Mouse (Mus musculus): ENCODE measurements around the gene Dnaaf5. TPM values are rescaled to one million over a fixed set of nuclear protein-coding genes. Genes with fewer than 3 reads are reported as not detected.
A peak's percentile ranks its signal among the peaks of the same experiment; 100 is the strongest.

Gene Dnaaf5
- polyA plus RNA-seq, 1 experiment from 2014 or later: 9.8 TPM

GRCm38 (mm10) chr5:139199636-139199994 lies 49.6 kb downstream of the Dnaaf5 start:
- H3K4me3 ChIP-seq: peak overlapping the region; percentile 70
- peak overlapping the region; percentile 87 for H3K27ac ChIP-seq (ENCODE audit: poor library complexity, severe bottlenecking)
- peak overlapping the region; percentile 90 for H3K4me2 ChIP-seq
- H3K27me3 ChIP-seq (replicated peaks): no peaks in the 10 kb centered on the region
- 40% methylated on average over 2 of the region's 2 CpGs for WGBS
- peaks cover 29% of the 10 kb centered on the region for H3K4me1 ChIP-seq (replicated peaks)
- H3K9ac ChIP-seq: peak overlapping the region; percentile 74
- ATAC-seq (ENCODE audit: insufficient number of reproducible peaks, low FRiP score): no peak
- H3K9me3 ChIP-seq (replicated peaks): no peaks in the 10 kb centered on the region
- no peaks in the 10 kb centered on the region for H3K36me3 ChIP-seq

DNA sequence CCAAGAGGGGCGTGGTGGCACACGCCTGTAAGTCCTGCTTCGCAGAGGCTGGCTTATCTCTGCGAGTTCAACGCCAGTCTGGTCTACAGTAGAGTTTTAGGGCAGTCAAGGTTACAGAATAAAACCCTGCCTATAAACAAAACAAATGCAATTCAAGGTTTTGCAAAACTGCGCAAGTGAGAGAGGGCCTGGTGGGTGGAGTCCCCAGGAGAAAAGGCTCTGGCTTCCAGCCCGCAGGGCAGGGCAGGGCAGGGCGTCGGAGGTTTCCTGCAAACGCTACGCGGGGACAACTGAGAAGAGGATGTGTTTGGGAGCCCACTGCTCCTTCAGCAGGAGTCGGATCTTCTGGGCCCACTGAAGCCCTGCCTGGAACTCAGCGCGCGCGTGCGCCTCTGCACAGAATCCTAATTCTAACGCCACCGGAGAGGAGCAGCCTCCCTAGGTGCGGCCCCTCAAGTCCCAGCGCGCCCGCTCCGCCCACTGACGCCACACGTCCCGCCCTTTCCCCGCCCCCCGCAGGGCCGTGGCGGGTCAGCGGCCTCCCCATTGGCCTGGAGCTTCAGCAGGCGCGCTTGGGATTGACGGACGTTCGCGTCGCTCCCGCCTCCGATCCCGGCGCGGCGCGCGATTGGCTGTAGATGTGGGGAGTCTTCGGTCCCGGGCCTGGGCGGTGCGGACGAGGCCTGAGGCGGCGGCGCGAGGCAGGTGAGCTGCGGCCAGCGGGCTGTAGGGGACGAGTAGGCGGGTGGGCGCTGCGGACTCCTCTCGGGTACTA lies 50.2 kb downstream of the Dnaaf5 start, which contains the start of gene Sun1:
Gene Sun1, plus strand, starts transcription at position 643 of the 775 bp plus-strand sequence.
- Histone ChIP-seq H3K4me1 (replicated peaks) (peaks cover 29% of the 10 kb centered on the region), H3K27me3 (replicated peaks) (no peaks in the 10 kb centered on the region), H3K9me3 (replicated peaks) (no peaks in the 10 kb centered on the region), H3K4me3 (peak within 1 kb of the TSS; percentile 70), H3K9ac (peak within 1 kb of the TSS; percentile 86), H3K27ac (ENCODE audit: poor library complexity, severe bottlenecking) (peak within 1 kb of the TSS; percentile 87), H3K36me3 (no peaks in the 10 kb centered on the region), H3K4me2 (peak within 1 kb of the TSS; percentile 90)
- under 1% methylated on average over 63 of the region's 64 CpGs for WGBS
- peak; percentile 96 for ATAC-seq (ENCODE audit: insufficient number of reproducible peaks, low FRiP score)

GRCm38 (mm10) chr5:139200770-139201569 lies 50.9 kb downstream of the Dnaaf5 start:
- Histone ChIP-seq H3K4me2 (peak overlapping the region; percentile 90), H3K9me3 (replicated peaks) (no peaks in the 10 kb centered on the region), H3K4me1 (replicated peaks) (peaks cover 29% of the 10 kb centered on the region), H3K36me3 (no peaks in the 10 kb centered on the region), H3K9ac (peak overlapping the region; percentile 86), H3K27ac (ENCODE audit: poor library complexity, severe bottlenecking) (peak overlapping the region; percentile 31; the same call in 1 of the 2 replicates), H3K4me3 (peak overlapping the region; percentile 70), H3K27me3 (replicated peaks) (no peaks in the 10 kb centered on the region)
- ATAC-seq (ENCODE audit: insufficient number of reproducible peaks, low FRiP score): no peak; the same call in 1 of the 2 replicates
- 2% methylated on average over 57 of the region's 57 CpGs for WGBS

DNA sequence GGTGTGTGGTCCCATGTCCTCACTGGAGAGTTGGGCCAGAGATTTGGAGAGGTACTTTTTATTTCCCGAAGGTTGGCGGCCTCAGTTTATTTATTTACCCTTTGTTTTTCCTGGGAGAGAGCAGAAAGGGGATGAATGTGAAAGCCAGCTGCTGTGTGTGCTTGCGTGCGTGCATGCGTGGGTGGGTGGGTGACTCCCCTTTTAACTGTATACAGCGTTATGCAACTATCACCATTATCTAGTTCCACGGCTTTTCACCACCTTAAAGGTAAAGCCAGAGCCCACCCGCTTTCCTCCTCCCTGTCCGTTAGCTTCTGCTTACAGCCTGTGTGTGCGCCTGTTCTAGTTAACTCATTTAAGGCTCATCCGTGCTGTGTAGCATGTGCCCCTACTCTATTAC lies 52.1 kb downstream of the Dnaaf5 start:
- peak overlapping the region; percentile 70 for H3K4me3 ChIP-seq
- H3K4me2 ChIP-seq: peak overlapping the region; percentile 90
- H3K4me1 ChIP-seq (replicated peaks): peaks cover 31% of the 10 kb centered on the region
- ATAC-seq (ENCODE audit: insufficient number of reproducible peaks, low FRiP score): no peak
- H3K9me3 ChIP-seq (replicated peaks): no peaks in the 10 kb centered on the region
- no peak overlapping the region for H3K9ac ChIP-seq
- 81% methylated on average over 11 of the region's 11 CpGs for WGBS
- no peaks in the 10 kb centered on the region for H3K27me3 ChIP-seq (replicated peaks)
- H3K27ac ChIP-seq (ENCODE audit: poor library complexity, severe bottlenecking): no peak overlapping the region
- no peaks in the 10 kb centered on the region for H3K36me3 ChIP-seq

DNA sequence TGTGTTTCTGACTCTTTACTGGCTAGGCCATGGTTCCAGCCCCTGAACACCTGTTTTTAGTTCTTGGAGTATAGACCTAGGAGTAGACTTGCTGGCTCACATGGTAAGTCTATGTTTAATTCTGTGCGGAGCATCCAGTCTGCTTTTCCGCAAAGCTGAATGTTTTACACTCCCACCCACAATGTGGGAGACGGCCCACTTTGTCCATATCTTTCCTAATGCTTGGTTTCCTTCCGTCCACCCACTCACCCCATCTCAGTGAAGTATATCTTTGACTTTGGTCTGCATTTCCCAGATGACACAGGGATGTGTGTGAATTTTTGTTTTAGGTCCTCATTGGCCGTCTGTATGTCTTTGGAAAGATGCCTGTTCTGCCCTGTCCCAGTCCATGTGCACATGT lies 53.3 kb downstream of the Dnaaf5 start:
- H3K36me3 ChIP-seq: no peaks in the 10 kb centered on the region
- H3K4me1 ChIP-seq (replicated peaks): peaks cover 26% of the 10 kb centered on the region
- no peaks in the 10 kb centered on the region for H3K9me3 ChIP-seq (replicated peaks)
- no peak overlapping the region for H3K4me3 ChIP-seq
- H3K4me2 ChIP-seq: no peak overlapping the region
- WGBS: 81% methylated on average over 5 of the region's 5 CpGs
- no peak for ATAC-seq (ENCODE audit: insufficient number of reproducible peaks, low FRiP score)
- no peak overlapping the region for H3K9ac ChIP-seq
- H3K27ac ChIP-seq (ENCODE audit: poor library complexity, severe bottlenecking): no peak overlapping the region
- no peaks in the 10 kb centered on the region for H3K27me3 ChIP-seq (replicated peaks)

DNA sequence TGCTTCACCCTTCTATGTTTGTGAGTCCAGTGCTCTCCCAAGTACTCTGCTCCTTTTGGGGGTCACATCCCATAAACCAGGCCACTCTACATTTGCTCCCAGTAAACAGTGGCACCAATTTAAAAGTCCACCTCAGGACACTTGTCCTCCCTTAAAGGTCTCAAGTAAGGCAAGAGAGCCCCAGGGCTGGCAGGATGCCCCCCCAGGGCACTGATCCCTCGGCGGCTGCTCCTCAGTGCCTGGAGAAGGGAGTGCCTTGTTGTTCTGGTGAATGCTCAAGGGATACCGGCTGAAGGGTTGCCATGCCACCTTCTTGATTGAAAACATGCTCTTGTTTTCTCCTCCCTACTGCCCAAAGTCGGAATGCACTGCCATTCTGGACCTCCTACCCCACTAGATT lies 56.1 kb downstream of the Dnaaf5 start:
- no peak overlapping the region for H3K4me3 ChIP-seq
- H3K9me3 ChIP-seq (replicated peaks): no peaks in the 10 kb centered on the region
- H3K36me3 ChIP-seq: peaks cover 21% of the 10 kb centered on the region
- H3K27ac ChIP-seq (ENCODE audit: poor library complexity, severe bottlenecking): no peak overlapping the region
- H3K4me1 ChIP-seq (replicated peaks): peaks cover 27% of the 10 kb centered on the region
- H3K4me2 ChIP-seq: no peak overlapping the region
- no peak for ATAC-seq (ENCODE audit: insufficient number of reproducible peaks, low FRiP score)
- WGBS: 73% methylated on average over 4 of the region's 4 CpGs
- no peaks in the 10 kb centered on the region for H3K27me3 ChIP-seq (replicated peaks)
- no peak overlapping the region for H3K9ac ChIP-seq

GRCm38 (mm10) chr5:139206525-139206924 lies 56.5 kb downstream of the Dnaaf5 start:
- H3K36me3 ChIP-seq: peaks cover 21% of the 10 kb centered on the region
- H3K4me3 ChIP-seq: no peak overlapping the region
- H3K27me3 ChIP-seq (replicated peaks): no peaks in the 10 kb centered on the region
- no peak overlapping the region for H3K9ac ChIP-seq
- 72% methylated on average over 7 of the region's 7 CpGs for WGBS
- ATAC-seq (ENCODE audit: insufficient number of reproducible peaks, low FRiP score): no peak
- H3K4me1 ChIP-seq (replicated peaks): peaks cover 24% of the 10 kb centered on the region
- H3K9me3 ChIP-seq (replicated peaks): no peaks in the 10 kb centered on the region
- H3K4me2 ChIP-seq: no peak overlapping the region
- no peak overlapping the region for H3K27ac ChIP-seq (ENCODE audit: poor library complexity, severe bottlenecking)

DNA sequence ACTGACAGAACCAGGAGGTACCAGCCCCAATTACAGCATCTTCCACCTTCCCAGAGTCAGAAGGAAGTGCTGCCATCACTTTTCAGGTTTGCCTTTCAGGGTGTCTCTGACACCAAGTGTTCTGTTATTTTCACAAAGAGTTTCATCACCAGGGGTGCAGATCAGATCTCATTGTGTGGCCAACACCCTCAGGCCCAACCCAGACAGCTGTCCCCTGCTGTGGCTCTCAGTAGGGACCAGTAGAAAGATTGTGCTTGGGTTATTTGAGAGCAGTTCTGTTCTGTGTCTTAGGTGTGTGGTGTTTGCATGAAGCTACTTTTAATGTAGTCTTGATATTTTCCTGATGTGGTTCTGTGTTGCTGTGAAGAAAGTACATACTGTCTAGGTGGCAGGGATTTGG lies 58.2 kb downstream of the Dnaaf5 start:
- Histone ChIP-seq H3K9me3 (replicated peaks) (no peaks in the 10 kb centered on the region), H3K4me1 (replicated peaks) (0 out of 2 replicates have a peak, but pooled peaks cover 18% of the 10 kb centered on the region), H3K27me3 (replicated peaks) (no peaks in the 10 kb centered on the region), H3K9ac (no peak overlapping the region), H3K36me3 (peaks cover 25% of the 10 kb centered on the region), H3K4me2 (no peak overlapping the region), H3K27ac (ENCODE audit: poor library complexity, severe bottlenecking) (no peak overlapping the region), H3K4me3 (no peak overlapping the region)
- ATAC-seq (ENCODE audit: insufficient number of reproducible peaks, low FRiP score): no peak

- no peak for ATAC-seq (ENCODE audit: insufficient number of reproducible peaks, low FRiP score)
- H3K4me2 ChIP-seq: no peak overlapping the region
- 0 out of 2 replicates have a peak, but pooled peaks cover 18% of the 10 kb centered on the region for H3K4me1 ChIP-seq (replicated peaks)
- H3K9ac ChIP-seq: no peak overlapping the region; the same call in 1 of the 2 replicates
- no peaks in the 10 kb centered on the region for H3K9me3 ChIP-seq (replicated peaks)
- H3K4me3 ChIP-seq: no peak overlapping the region
- no peak overlapping the region for H3K27ac ChIP-seq (ENCODE audit: poor library complexity, severe bottlenecking)
- no peaks in the 10 kb centered on the region for H3K27me3 ChIP-seq (replicated peaks)
- H3K36me3 ChIP-seq: peaks cover 25% of the 10 kb centered on the region
- 86% methylated on average over 10 of the region's 10 CpGs for WGBS
Observed at GRCm38 (mm10) chr5:139208871-139209684, 59.1 kb downstream of the Dnaaf5 start.

DNA sequence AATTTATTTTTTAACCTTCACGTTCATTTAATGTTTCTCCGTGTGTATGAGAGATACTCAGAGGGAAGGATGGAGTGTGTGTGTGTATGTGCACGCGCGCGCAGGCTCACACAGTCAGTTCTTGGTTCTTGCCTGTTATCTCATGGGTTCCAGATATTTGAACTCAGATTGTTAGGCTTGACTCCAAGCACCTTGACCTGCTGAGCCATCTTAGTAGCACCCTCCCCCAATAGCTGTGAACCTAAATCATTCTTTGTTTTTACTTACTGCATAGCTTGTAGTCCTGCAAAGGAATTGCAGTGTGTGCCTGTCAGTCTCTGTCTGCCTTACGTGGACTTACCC lies 59.6 kb downstream of the Dnaaf5 start:
- no peaks in the 10 kb centered on the region for H3K27me3 ChIP-seq (replicated peaks)
- H3K4me3 ChIP-seq: no peak overlapping the region
- ATAC-seq (ENCODE audit: insufficient number of reproducible peaks, low FRiP score): no peak
- H3K36me3 ChIP-seq: peaks cover 25% of the 10 kb centered on the region
- H3K27ac ChIP-seq (ENCODE audit: poor library complexity, severe bottlenecking): no peak overlapping the region
- 94% methylated on average over 7 of the region's 7 CpGs for WGBS
- H3K9me3 ChIP-seq (replicated peaks): no peaks in the 10 kb centered on the region
- no peak overlapping the region for H3K9ac ChIP-seq
- 0 out of 2 replicates have a peak, but pooled peaks cover 18% of the 10 kb centered on the region for H3K4me1 ChIP-seq (replicated peaks)
- no peak overlapping the region for H3K4me2 ChIP-seq

Measured in heart, embryonic 12.5 days (tissue).